Mouse (Mus musculus) small intestine, adult 2 months (tissue): Measurements from ENCODE around the gene Krt33b.

Experiments used
- CTCF ChIP-seq: fragments of 200-500 bp; IDR thresholded peaks from 2 replicates; pipeline ENCODE4 v1.5.1; 2012; ENCODE audit warnings: low read depth, mild to moderate bottlenecking, control low read depth, inconsistent platforms, low read length, moderate library complexity, mixed read lengths; ENCODE audit not compliant: insufficient replicate concordance, insufficient read length; ENCODE audit errors: extremely low read depth
- POLR2A ChIP-seq: fragments of 200-500 bp; IDR thresholded peaks from 2 replicates; pipeline ENCODE4 v1.6.1; 2012; ENCODE audit warnings: low read depth, mild to moderate bottlenecking, control low read depth, inconsistent platforms, low read length, moderate library complexity

DNA sequence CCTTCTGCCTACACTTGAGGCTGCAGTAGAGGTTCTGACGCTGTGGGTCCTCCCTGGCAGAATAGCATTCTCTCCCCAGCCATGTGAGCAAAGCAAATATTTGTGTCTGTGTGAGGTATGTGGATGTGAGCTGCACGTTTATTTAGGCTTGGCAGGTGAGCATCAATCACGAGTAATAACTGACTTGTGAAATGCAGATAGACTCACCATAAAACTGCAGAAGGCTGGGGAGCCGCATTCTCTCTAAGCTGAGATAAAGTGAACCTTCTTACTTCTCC lies 35.3 kb downstream of the Krt33b start:
- TF ChIP-seq CTCF (no peak), POLR2A (no peak)
